Comparison of ENCODE assay signal across 18 mouse cellular contexts in the genomic region with DNA sequence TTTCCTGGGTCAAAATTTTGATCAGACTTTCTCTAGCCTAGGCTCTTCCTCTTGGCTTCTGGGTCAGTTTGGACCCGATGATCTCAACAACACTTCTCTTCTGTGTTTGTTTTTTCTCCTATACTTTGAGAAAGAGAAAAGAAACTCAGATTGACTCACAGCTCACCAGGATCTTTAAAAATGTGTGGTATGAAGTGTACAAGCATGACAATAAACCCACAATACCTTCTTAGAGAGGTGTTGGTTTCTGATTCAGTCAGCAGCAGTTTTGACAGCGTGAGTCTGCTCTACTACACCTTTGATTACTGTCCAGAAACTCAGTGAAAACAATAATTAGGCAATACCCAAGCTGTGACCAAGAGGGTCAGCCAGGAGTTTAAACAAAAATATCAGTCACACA.
"Had no signal": no experiment of that assay in that cellular context is flagged by ENCODE, and none has a peak within 500 bp of the region (broad histone marks: within the 10 kb centered on the region; RNA-seq: fewer than 3 reads in every experiment).

No protein-coding gene starts in this region.

- H3K36me3 ChIP-seq: intestine, embryonic 15.5 days; limb, embryonic 10.5 days; limb, embryonic 13.5 days; liver, embryonic 12.5 days; liver, embryonic 15.5 days; midbrain, embryonic 13.5 days; neural tube, embryonic 13.5 days had no signal

- H3K27ac ChIP-seq: intestine, embryonic 15.5 days; kidney, postnatal 0 days; limb, embryonic 10.5 days; limb, embryonic 13.5 days; liver, embryonic 12.5 days; liver, embryonic 15.5 days; macrophage; midbrain, embryonic 13.5 days; neural tube, embryonic 13.5 days had no signal

- ATAC-seq: intestine, embryonic 15.5 days; liver, embryonic 12.5 days; midbrain, embryonic 13.5 days; midbrain, embryonic 16.5 days had no signal

- H3K9me3 ChIP-seq: intestine, embryonic 15.5 days; limb, embryonic 10.5 days; limb, embryonic 13.5 days; liver, embryonic 12.5 days; liver, embryonic 15.5 days; midbrain, embryonic 13.5 days; neural tube, embryonic 13.5 days had no signal

- H3K4me2 ChIP-seq: intestine, embryonic 15.5 days; limb, embryonic 13.5 days; liver, embryonic 12.5 days; liver, embryonic 15.5 days; midbrain, embryonic 13.5 days; neural tube, embryonic 13.5 days had no signal

- H3K27me3 ChIP-seq: intestine, embryonic 15.5 days; limb, embryonic 13.5 days; liver, embryonic 12.5 days; liver, embryonic 15.5 days; midbrain, embryonic 13.5 days; neural tube, embryonic 13.5 days had no signal

- H3K9ac ChIP-seq: intestine, embryonic 15.5 days; limb, embryonic 13.5 days; liver, embryonic 12.5 days; liver, embryonic 15.5 days; midbrain, embryonic 13.5 days; neural tube, embryonic 13.5 days had no signal

- DNase-seq: kidney, adult 11 months; kidney, adult 9 months; kidney, postnatal 25 days; lung, adult 2 months; lung, postnatal 14 days; thymus, adult 18-20 months; thymus, postnatal 36 days had no signal

- H3K4me3 ChIP-seq: intestine, embryonic 15.5 days; limb, embryonic 10.5 days; limb, embryonic 13.5 days; liver, embryonic 12.5 days; liver, embryonic 15.5 days; midbrain, embryonic 13.5 days; myocyte; neural tube, embryonic 13.5 days had no signal
